Comparison of ENCODE assay signal across 21 mouse cellular contexts in the genomic region with DNA sequence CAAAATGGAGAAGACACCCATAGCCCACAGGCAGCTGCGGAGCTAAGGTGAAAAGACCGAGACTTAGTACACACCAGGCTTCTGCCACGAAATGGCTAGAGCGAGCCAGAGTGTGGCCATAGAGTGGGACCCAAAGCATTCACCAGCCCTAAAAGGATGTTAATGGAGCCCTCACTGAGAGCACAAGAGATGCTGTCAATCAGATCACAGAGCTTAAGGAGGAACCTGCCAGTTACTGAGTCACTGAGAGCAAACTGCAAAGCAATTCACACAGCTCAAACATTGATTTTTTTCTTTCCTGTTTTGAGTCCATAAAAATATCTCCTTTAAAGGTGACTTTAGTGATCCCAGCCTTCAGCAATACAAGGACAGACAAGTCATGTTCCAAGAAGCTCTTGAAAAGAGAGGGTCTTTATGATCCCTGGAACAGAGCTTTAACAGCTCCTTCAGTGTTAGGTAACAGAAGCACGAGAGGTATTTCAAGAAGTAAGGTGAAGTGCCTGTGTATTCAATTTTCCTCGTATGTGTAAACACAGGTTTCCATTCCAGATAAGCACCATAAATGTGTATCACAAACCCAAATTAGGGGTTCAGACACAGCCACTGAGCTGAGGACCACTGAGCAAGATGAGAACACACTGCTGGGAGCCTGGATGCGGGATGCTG.
A peak's percentile ranks its signal among the peaks of the same experiment; 100 is the strongest.
DNase-seq lines count a peak whose midpoint lies in the region; ATAC-seq and TF ChIP-seq lines count a peak whose summit lies in the region.
"Had no signal": no experiment of that assay in that cellular context is flagged by ENCODE, and none has a peak within 500 bp of the region (broad histone marks: within the 10 kb centered on the region; RNA-seq: fewer than 3 reads in every experiment).

No protein-coding gene starts in this region.

- no peak overlapping the region for H3K27ac ChIP-seq in lung, embryonic 14.5 days (ENCODE audit: low read depth)
- peak overlapping the region; percentile 95 for H3K27ac ChIP-seq in forebrain, embryonic 13.5 days
- 0 out of 2 replicates have a peak overlapping the region, but pooled peaks have one; percentile 2 for H3K27ac ChIP-seq in hindbrain, embryonic 14.5 days
- H3K27ac ChIP-seq in midbrain, embryonic 14.5 days (replicated peaks; ENCODE audit: low read depth, low read length): peak overlapping the region; percentile 52
- H3K27ac ChIP-seq: heart, embryonic 15.5 days had no signal

- no peaks in the 10 kb centered on the region for H3K36me3 ChIP-seq in lung, embryonic 14.5 days (ENCODE audit: insufficient read depth)
- H3K36me3 ChIP-seq in forebrain, embryonic 13.5 days (ENCODE audit: poor library complexity, severe bottlenecking): no peaks in the 10 kb centered on the region
- no peaks in the 10 kb centered on the region for H3K36me3 ChIP-seq in hindbrain, embryonic 14.5 days (replicated peaks; ENCODE audit: control insufficient read depth, insufficient read depth)
- no peaks in the 10 kb centered on the region for H3K36me3 ChIP-seq in midbrain, embryonic 14.5 days (ENCODE audit: control insufficient read depth, insufficient read depth, low read length)
- H3K36me3 ChIP-seq: heart, embryonic 15.5 days had no signal

- no peak overlapping the region for H3K4me2 ChIP-seq in lung, embryonic 14.5 days
- no peak overlapping the region for H3K4me2 ChIP-seq in forebrain, embryonic 13.5 days
- H3K4me2 ChIP-seq in hindbrain, embryonic 14.5 days (replicated peaks): no peak overlapping the region
- no peak overlapping the region for H3K4me2 ChIP-seq in midbrain, embryonic 14.5 days (ENCODE audit: low read length)
- H3K4me2 ChIP-seq: heart, embryonic 15.5 days had no signal

- H3K4me1 ChIP-seq in lung, embryonic 14.5 days (ENCODE audit: insufficient read depth): peaks cover 5% of the 10 kb centered on the region; the same call in 1 of the 2 replicates
- peaks cover 90% of the 10 kb centered on the region for H3K4me1 ChIP-seq in forebrain, embryonic 13.5 days
- peaks cover 33% of the 10 kb centered on the region for H3K4me1 ChIP-seq in hindbrain, embryonic 14.5 days (replicated peaks; ENCODE audit: control insufficient read depth, insufficient read depth, low read length)
- H3K4me1 ChIP-seq in midbrain, embryonic 14.5 days (ENCODE audit: control insufficient read depth, insufficient read depth, low read length): peaks cover 62% of the 10 kb centered on the region

- WGBS in lung, embryonic 14.5 days: 63% methylated on average over 7 of the region's 7 CpGs
- 44% methylated on average over 7 of the region's 7 CpGs for WGBS in forebrain, embryonic 13.5 days
- 64% methylated on average over 7 of the region's 7 CpGs for WGBS in hindbrain, embryonic 14.5 days
- 43% methylated on average over 7 of the region's 7 CpGs for WGBS in midbrain, embryonic 14.5 days

- H3K9ac ChIP-seq in lung, embryonic 14.5 days: no peak overlapping the region
- H3K9ac ChIP-seq in forebrain, embryonic 13.5 days: peak overlapping the region; percentile 8; the same call in 1 of the 2 replicates
- no peak overlapping the region for H3K9ac ChIP-seq in hindbrain, embryonic 14.5 days
- H3K9ac ChIP-seq in midbrain, embryonic 14.5 days (replicated peaks; ENCODE audit: low read length): no peak overlapping the region
- H3K9ac ChIP-seq: heart, embryonic 15.5 days; liver, postnatal 0 days had no signal

- DNase-seq in lung, embryonic 14.5 days: no peak
- DNase-seq in lung, postnatal 14 days: no peak
- DNase-seq in hindbrain, embryonic 14.5 days (ENCODE audit: low spot score): no peak
- no peak for DNase-seq in midbrain, embryonic 14.5 days
- DNase-seq in MN1 (ENCODE audit: low spot score): no peak
- DNase-seq: adrenal gland, postnatal 10 days; cerebellum, adult 11 months; cerebellum, postnatal 14 days; gastrocnemius, postnatal 36 days; heart, postnatal 4 days; left cerebral cortex, postnatal 4 days; liver; liver, postnatal 0 days; right cerebral cortex, postnatal 14 days; spleen, adult 18-20 months; thymus, postnatal 4 days had no signal

- ATAC-seq in lung, embryonic 14.5 days (ENCODE audit: insufficient read depth): 0 out of 2 replicates have a peak, but pooled peaks have one; percentile 10
- ATAC-seq in forebrain, embryonic 13.5 days: no peak
- ATAC-seq in hindbrain, embryonic 14.5 days (ENCODE audit: low FRiP score): no peak
- no peak for ATAC-seq in midbrain, embryonic 14.5 days (ENCODE audit: low FRiP score, low TSS enrichment)
- ATAC-seq in megakaryocyte progenitor cell, adult 5-6 weeks (replicated peaks; ENCODE audit: poor library complexity): no peak
- ATAC-seq: activated CD4-positive, CD25-positive, alpha-beta regulatory T cell, adult 4 months; intestine, embryonic 16.5 days; liver, postnatal 0 days had no signal

- no peaks in the 10 kb centered on the region for H3K9me3 ChIP-seq in lung, embryonic 14.5 days (ENCODE audit: low read depth, low read length)
- no peaks in the 10 kb centered on the region for H3K9me3 ChIP-seq in forebrain, embryonic 13.5 days (replicated peaks)
- H3K9me3 ChIP-seq in hindbrain, embryonic 14.5 days (ENCODE audit: control insufficient read depth, low read length): no peaks in the 10 kb centered on the region
- H3K9me3 ChIP-seq in midbrain, embryonic 14.5 days (ENCODE audit: control insufficient read depth, low read length): no peaks in the 10 kb centered on the region
- H3K9me3 ChIP-seq: heart, embryonic 15.5 days had no signal

- no peak overlapping the region for H3K4me3 ChIP-seq in lung, embryonic 14.5 days (ENCODE audit: low read depth, low read length)
- no peak overlapping the region for H3K4me3 ChIP-seq in forebrain, embryonic 13.5 days
- H3K4me3 ChIP-seq in hindbrain, embryonic 14.5 days (replicated peaks; ENCODE audit: low read length): no peak overlapping the region
- no peak overlapping the region for H3K4me3 ChIP-seq in midbrain, embryonic 14.5 days (replicated peaks; ENCODE audit: low read depth, low read length)
- H3K4me3 ChIP-seq: heart, embryonic 15.5 days had no signal

- no peaks in the 10 kb centered on the region for H3K27me3 ChIP-seq in lung, embryonic 14.5 days (ENCODE audit: insufficient read depth, low read length)
- no peaks in the 10 kb centered on the region for H3K27me3 ChIP-seq in forebrain, embryonic 13.5 days
- H3K27me3 ChIP-seq in hindbrain, embryonic 14.5 days (ENCODE audit: control insufficient read depth, insufficient read depth, low read length): no peaks in the 10 kb centered on the region
- no peaks in the 10 kb centered on the region for H3K27me3 ChIP-seq in midbrain, embryonic 14.5 days (ENCODE audit: control insufficient read depth, insufficient read depth, low read length)
- H3K27me3 ChIP-seq: heart, embryonic 15.5 days had no signal

- TF ChIP-seq CTCF in lung, embryonic 14.5 days (IDR thresholded peaks at IDR 0.05; ENCODE audit: low read depth): no peak
